Mouse (Mus musculus) heart, embryonic 13.5 days (tissue): ENCODE measurements at regions not wholly inside any gene's neighbourhood (a gene's known extent, or its start where the extent isn't known, plus 50 kb on each side); places are given as distances from the start of the nearest gene placed in this dataset.

Source experiments
- ATAC-seq: fragments of 200-750 bp; cut with Nextera tagmentation; 2 replicates; pipeline ENCODE4 v1.8.0; 2017; ENCODE audit warnings: moderate TSS enrichment; ENCODE audit not compliant: insufficient number of reproducible peaks, low FRiP score, low TSS enrichment; ENCODE audit errors: extremely low read depth
- H3K27ac ChIP-seq: fragments of 300-500 bp; sonication (generic); replicated peaks from 2 replicates; pipeline ENCODE4 v1.5.1; 2015; ENCODE audit warnings: moderate library complexity, mild to moderate bottlenecking, inconsistent platforms
- H3K27me3 ChIP-seq: fragments of 300-500 bp; sonication (generic); replicated peaks from 2 replicates; pipeline ENCODE4 v1.6.1; 2015; ENCODE audit warnings: mild to moderate bottlenecking, inconsistent platforms
- H3K36me3 ChIP-seq: fragments of 300-500 bp; sonication (generic); 2 replicates; pipeline ENCODE4 v1.6.1; 2015; ENCODE audit warnings: mild to moderate bottlenecking, inconsistent platforms
- H3K4me1 ChIP-seq: fragments of 300-500 bp; sonication (generic); 2 replicates; pipeline ENCODE4 v1.6.1; 2015; ENCODE audit warnings: inconsistent platforms
- H3K4me2 ChIP-seq: fragments of 300-500 bp; sonication (generic); 2 replicates; pipeline ENCODE4 v1.6.1; 2015; ENCODE audit warnings: inconsistent platforms, mild to moderate bottlenecking, moderate library complexity
- H3K4me3 ChIP-seq: fragments of 300-500 bp; sonication (generic); 2 replicates; pipeline ENCODE4 v1.5.1; 2015; ENCODE audit warnings: moderate library complexity, mild to moderate bottlenecking, inconsistent platforms
- H3K9ac ChIP-seq: fragments of 300-500 bp; sonication (generic); 2 replicates; pipeline ENCODE4 v1.6.1; 2015; ENCODE audit warnings: inconsistent platforms, mild to moderate bottlenecking, moderate library complexity
- H3K9me3 ChIP-seq: fragments of 300-500 bp; sonication (generic); 2 replicates; pipeline ENCODE4 v1.6.1; 2016; ENCODE audit warnings: inconsistent platforms
- WGBS: fragments of 180-500 bp; shearing (Covaris S2); methylation state at CpG from one replicate; pipeline ENCODE4 v1.1.7; 2015; ENCODE audit warnings: mixed read lengths; 5-methylcytosine and 5-hydroxymethylcytosine counted together

DNA sequence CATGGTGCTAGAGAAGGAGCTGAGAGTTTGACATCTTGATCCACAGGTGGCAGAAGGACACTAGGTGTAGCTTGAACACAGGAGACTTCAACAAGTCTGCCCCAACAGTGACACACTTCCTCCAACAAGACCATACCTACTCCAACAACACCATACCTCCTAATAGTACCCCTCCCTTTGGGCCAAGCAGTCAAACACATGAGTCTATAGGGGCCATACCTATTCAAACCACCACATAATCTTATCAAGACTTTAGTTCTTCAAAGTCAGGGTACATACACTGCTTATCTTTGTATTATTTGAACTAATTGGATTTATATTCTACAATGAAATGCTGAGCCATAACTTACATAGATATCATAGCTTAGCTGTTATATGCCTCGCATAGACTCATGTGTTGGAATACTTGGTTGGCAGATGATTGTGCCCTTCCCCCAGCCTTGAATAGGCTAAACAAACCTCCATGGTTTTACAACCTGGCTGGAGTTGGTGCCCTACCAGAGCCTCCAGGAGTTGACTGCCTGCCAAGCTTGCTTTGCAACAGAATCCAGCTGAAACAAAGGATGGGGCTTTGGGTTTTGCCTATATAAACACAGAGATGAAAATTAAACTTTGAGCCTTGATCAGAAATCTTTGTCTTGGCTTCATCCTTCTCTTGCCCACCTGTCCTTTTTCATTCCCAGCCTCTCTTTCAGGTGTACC is 103.2 kb downstream of the Gm9817 start:
- no peaks in the 10 kb centered on the region for H3K27me3 ChIP-seq
- 0 out of 2 replicates have a peak, but pooled peaks cover 3% of the 10 kb centered on the region for H3K4me1 ChIP-seq
- no peaks in the 10 kb centered on the region for H3K36me3 ChIP-seq
- no peaks in the 10 kb centered on the region for H3K9me3 ChIP-seq
- no peak overlapping the region for H3K4me2 ChIP-seq
- ATAC-seq = no peak
- no peak overlapping the region for H3K4me3 ChIP-seq
- no peak overlapping the region for H3K9ac ChIP-seq
- H3K27ac ChIP-seq = no peak overlapping the region
- 73% methylated on average over 1 of the region's 1 CpGs for WGBS

DNA sequence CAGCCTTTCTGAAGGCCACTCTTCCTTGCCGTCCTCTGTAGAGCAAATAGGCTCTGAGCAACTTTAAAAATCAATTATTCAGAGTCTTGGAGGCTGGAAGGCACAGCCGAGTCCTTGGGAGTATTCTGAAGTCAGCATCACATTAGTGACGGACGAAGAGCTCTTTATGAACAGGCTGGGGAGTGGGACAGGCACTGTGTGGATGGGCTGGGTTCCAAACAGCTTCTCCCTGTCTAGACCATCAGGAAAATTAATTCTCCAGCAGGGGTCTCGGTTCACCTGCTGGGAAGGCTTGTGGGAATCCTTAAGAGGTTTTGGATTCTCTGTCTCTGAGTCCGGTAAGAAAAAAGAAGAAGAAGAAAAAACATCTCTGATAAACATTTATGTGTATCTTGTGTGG is 110.9 kb downstream of the Gm9817 start:
- 60% methylated on average over 6 of the region's 6 CpGs for WGBS
- 0 out of 2 replicates have a peak, but pooled peaks cover 3% of the 10 kb centered on the region for H3K4me1 ChIP-seq
- H3K4me2 ChIP-seq = no peak overlapping the region
- no peak for ATAC-seq
- no peaks in the 10 kb centered on the region for H3K27me3 ChIP-seq
- no peak overlapping the region for H3K27ac ChIP-seq
- H3K36me3 ChIP-seq = no peaks in the 10 kb centered on the region
- no peak overlapping the region for H3K9ac ChIP-seq
- no peaks in the 10 kb centered on the region for H3K9me3 ChIP-seq
- H3K4me3 ChIP-seq = no peak overlapping the region

DNA sequence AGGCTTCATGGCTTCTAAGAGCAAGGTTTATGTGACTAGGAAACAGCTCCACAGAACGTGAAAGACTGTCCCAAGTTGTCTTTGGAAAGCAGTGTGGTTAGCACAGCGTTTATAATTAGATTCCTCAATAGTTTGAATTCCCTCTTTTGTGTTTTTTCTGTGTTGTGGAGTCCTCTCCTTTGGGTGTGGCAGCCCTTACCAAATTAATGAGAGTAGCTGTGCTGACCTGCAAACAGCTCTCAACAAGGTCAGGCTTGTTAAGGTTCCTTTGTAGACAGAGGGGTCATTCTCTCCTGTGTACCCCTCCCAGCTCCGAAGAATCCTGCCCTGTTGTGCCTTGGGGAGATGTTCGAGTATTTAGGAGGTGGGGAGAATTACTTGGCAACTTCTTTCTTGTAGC is 111.7 kb downstream of the Gm9817 start:
- no peak overlapping the region for H3K4me3 ChIP-seq
- ATAC-seq = no peak
- WGBS = 66% methylated on average over 4 of the region's 4 CpGs

DNA sequence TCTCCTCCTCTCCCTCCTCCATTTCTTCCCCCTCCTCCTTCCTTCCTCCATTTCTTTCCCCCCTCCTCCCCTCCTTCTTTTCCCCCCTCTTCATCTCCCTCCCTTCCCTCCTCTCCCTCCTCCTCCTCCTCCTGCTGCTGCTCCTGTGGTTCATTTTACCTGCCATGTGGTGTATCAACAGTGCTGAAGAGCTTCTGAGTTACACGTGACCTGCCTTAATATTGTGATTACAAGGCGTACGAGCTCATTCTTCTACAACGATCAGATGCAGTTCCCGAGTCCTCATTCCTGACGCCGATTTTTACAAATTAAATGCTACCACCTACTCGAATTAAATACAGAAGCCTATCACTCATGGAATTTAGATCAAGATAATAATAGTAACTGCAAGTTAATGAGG is 113.6 kb downstream of the Gm9817 start:
- Histone ChIP-seq H3K9me3 (no peaks in the 10 kb centered on the region), H3K27ac (no peak overlapping the region), H3K27me3 (no peaks in the 10 kb centered on the region), H3K4me3 (no peak overlapping the region), H3K4me1 (no peaks in the 10 kb centered on the region), H3K9ac (no peak overlapping the region), H3K4me2 (no peak overlapping the region), H3K36me3 (no peaks in the 10 kb centered on the region)
- no peak for ATAC-seq
- WGBS = 61% methylated on average over 8 of the region's 8 CpGs

More for the DNA sequence above, 111.7 kb downstream of the Gm9817 start:
- no peak overlapping the region for H3K27ac ChIP-seq
- H3K27me3 ChIP-seq = no peaks in the 10 kb centered on the region
- no peaks in the 10 kb centered on the region for H3K36me3 ChIP-seq
- no peak overlapping the region for H3K9ac ChIP-seq
- no peaks in the 10 kb centered on the region for H3K9me3 ChIP-seq
- H3K4me2 ChIP-seq = no peak overlapping the region
- H3K4me1 ChIP-seq = 0 out of 2 replicates have a peak, but pooled peaks cover 3% of the 10 kb centered on the region

DNA sequence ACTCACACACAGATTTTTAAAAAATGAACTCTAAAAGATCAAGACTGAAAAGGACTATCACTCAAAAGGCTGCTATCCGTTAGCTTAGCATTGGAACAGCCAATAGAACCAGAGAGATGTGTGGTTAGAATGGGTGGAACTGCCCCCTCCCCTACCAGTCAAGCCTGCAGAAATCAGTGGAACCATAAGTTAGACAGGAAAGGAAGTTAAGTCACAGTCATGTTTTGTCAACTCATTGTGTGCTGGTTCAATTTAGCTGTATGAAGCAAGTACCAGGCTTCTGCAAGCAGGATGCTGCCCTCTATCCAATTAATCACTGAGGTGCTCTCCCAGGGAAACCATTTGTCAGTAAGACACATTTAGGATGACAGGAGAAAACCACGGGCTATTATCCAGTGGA is 117.1 kb downstream of the Gm9817 start:
- ATAC-seq = no peak
- Histone ChIP-seq H3K4me1 (no peaks in the 10 kb centered on the region), H3K4me3 (no peak overlapping the region), H3K27me3 (no peaks in the 10 kb centered on the region), H3K36me3 (no peaks in the 10 kb centered on the region), H3K4me2 (no peak overlapping the region), H3K27ac (no peak overlapping the region), H3K9me3 (no peaks in the 10 kb centered on the region), H3K9ac (no peak overlapping the region)
- WGBS = 66% methylated on average over 2 of the region's 2 CpGs

DNA sequence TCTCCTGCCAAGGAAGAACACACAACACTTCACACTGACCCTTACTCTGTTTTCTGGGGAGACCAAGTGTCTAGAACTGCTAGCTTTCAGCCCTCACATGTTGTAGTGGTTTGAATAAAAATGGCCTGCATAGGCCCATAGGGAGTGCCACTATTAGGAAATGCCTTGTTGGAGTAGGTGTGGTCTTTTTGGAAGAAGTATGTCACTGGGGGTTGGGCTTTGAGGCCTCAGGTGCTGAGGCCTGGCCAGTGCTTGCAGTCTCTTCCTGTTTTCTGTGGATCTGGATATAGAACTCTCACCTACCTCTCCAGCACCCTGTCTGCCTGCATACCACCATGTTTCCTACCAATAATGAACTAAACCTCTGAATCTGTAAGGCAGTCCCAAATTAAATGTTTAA is 117.9 kb downstream of the Gm9817 start:
- H3K9ac ChIP-seq = no peak overlapping the region
- ATAC-seq = no peak
- H3K4me1 ChIP-seq = no peaks in the 10 kb centered on the region
- no peak overlapping the region for H3K4me2 ChIP-seq
- no peaks in the 10 kb centered on the region for H3K27me3 ChIP-seq
- no peak overlapping the region for H3K27ac ChIP-seq
- no peak overlapping the region for H3K4me3 ChIP-seq
- no peaks in the 10 kb centered on the region for H3K9me3 ChIP-seq
- no peaks in the 10 kb centered on the region for H3K36me3 ChIP-seq

DNA sequence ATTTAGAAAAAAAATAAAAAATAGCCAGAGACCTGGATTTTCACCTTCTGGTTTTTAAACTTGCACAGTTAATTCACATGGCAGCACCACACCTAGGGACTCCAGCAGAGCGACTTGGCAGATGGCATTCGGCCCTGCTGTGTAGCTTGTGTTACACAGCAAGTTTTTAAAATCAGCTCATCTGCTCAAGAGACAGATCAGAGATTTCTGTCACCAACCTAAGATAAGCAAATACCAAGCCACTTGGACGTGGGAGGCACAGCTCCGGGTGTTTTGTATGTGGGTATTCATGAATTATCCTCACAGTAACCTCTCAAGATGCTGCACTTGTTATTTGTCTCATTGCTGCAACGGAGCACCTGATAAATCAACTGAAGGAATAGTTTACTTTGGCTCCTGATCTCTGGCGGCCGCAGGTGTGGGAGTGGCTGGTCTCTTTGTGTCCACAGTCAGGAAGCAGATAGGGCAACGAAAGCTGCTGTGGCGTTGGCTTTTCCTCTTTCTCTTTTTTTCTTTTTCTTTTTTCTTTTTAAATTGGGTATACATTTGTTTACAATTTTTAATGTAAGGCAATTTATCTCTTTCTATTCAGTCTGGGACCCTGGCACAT is 122.1 kb downstream of the Gm9817 start:
- Histone ChIP-seq H3K27ac (no peak overlapping the region), H3K9me3 (no peaks in the 10 kb centered on the region), H3K36me3 (no peaks in the 10 kb centered on the region), H3K9ac (no peak overlapping the region), H3K27me3 (no peaks in the 10 kb centered on the region), H3K4me3 (no peak overlapping the region), H3K4me2 (no peak overlapping the region), H3K4me1 (no peaks in the 10 kb centered on the region)
- no peak for ATAC-seq
- WGBS = 53% methylated on average over 9 of the region's 9 CpGs

DNA sequence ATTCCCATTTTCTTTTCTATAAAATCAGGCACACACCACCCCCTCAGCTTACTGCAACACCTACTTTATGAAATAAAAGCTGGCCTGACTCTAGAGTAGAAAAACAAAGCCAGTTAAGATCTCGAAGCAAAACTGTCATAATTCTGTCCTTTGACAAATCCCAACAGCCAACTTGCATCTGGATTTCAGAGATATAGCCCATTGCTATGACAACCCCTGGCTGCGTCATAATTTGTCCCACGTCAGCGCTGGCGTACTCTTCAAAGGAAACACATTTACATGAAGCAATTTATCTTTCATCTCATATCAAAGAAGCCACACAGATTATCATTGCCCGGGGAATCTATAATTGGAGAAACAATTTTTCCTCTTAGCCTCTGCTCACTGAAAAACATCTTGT is 126.4 kb downstream of the Gm9817 start:
- ATAC-seq = no peak

DNA sequence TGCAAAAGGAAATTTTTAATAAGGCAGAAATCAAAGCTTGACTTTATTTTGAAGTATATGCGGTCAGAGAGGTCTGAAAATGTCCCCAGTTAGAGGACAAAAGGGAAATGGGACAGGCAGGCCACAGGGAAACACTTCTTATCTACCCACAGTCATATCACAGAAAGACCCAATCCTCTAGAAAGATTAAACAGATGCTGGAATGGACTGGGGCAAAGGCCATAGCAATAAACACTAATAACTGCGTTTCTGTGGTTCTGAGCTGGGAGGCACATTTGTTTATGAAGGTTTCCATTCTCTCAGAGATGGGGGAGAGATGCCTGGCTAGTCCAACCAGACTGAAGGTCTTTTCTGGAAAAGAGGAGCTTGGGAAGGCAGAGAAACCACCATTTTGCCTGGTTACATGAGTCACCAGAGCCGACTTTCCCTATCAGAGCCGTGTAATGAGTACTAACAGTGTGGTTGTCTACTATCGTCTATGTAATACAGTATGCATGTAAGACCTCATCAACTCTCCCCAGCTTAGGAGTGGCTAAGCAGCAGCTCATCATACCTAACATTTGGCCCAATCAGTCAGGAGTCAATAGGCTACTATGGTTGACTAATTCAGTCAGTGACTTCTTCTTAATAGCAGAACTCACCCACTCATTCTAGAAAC is 130.2 kb downstream of the Gm9817 start:
- H3K9me3 ChIP-seq = no peaks in the 10 kb centered on the region
- no peak overlapping the region for H3K27ac ChIP-seq
- WGBS = 66% methylated on average over 5 of the region's 5 CpGs
- no peaks in the 10 kb centered on the region for H3K27me3 ChIP-seq
- ATAC-seq = no peak
- no peaks in the 10 kb centered on the region for H3K36me3 ChIP-seq
- no peak overlapping the region for H3K9ac ChIP-seq
- no peak overlapping the region for H3K4me2 ChIP-seq
- no peaks in the 10 kb centered on the region for H3K4me1 ChIP-seq
- no peak overlapping the region for H3K4me3 ChIP-seq

More for the DNA sequence above, 126.4 kb downstream of the Gm9817 start:
- H3K27me3 ChIP-seq = no peaks in the 10 kb centered on the region
- H3K4me1 ChIP-seq = no peaks in the 10 kb centered on the region
- no peaks in the 10 kb centered on the region for H3K36me3 ChIP-seq
- 68% methylated on average over 6 of the region's 6 CpGs for WGBS
- H3K9ac ChIP-seq = no peak overlapping the region
- H3K9me3 ChIP-seq = no peaks in the 10 kb centered on the region
- no peak overlapping the region for H3K4me2 ChIP-seq
- no peak overlapping the region for H3K27ac ChIP-seq
- no peak overlapping the region for H3K4me3 ChIP-seq

DNA sequence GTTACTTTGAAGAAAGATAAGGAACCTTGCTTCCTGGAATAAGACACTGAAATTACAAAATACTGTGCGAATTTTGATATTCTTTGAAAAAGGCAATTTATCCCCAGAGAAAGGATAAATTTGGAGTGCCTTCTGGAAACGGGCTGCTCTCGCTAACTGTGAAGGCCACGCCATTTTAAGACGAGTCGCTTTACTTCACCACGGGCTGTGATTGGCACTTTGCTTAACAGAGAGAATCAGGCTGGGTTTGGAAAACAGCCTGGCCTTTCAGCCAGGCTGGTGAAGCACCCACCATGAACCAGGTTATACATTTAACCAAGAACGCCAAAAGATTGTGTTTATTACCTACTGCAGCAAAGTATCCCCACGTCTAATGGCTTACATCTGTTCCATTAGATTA is 132.7 kb downstream of the Gm9817 start:
- H3K27me3 ChIP-seq = no peaks in the 10 kb centered on the region
- no peak overlapping the region for H3K9ac ChIP-seq
- H3K4me1 ChIP-seq = no peaks in the 10 kb centered on the region
- no peak for ATAC-seq
- no peaks in the 10 kb centered on the region for H3K36me3 ChIP-seq
- no peak overlapping the region for H3K4me3 ChIP-seq
- no peaks in the 10 kb centered on the region for H3K9me3 ChIP-seq
- H3K4me2 ChIP-seq = no peak overlapping the region
- WGBS = 75% methylated on average over 9 of the region's 9 CpGs
- H3K27ac ChIP-seq = no peak overlapping the region

DNA sequence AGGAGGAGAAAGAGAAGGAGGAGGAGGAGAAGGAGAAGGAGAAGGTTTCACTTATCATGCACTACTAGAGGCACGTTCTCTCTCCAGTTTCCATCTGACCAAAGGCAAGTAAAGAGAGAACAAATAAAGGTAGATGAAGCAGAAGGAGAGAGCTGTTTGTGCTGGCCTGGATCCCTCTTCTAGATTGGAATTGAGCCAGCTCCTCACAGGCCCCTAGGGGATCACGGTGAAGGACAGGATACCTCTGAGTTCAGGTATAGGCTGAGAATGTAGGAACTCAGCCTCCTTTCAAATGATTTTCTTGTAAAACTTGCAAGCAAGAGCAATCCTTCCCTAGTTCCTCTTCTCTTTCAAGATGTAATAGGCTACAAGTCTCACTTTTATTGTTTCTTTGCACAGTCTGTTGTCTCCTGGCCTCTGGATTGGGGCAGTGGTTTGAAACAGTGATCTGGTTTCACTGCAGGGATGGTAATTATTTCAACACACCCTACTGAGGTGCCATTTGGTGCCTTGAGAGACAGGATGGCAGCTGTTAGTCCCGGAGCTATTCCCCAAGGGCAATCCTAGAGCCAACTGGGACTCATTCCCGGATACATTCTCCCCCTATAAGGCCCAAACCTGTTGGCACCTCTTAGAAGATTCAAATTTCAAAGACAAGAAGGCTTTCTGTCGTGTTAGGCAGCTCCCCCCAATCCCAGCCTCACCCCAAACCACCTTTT is 134.8 kb downstream of the Gm9817 start:
- Histone ChIP-seq H3K9ac (no peak overlapping the region), H3K9me3 (no peaks in the 10 kb centered on the region), H3K4me2 (no peak overlapping the region), H3K4me3 (no peak overlapping the region), H3K27ac (no peak overlapping the region), H3K27me3 (no peaks in the 10 kb centered on the region), H3K4me1 (no peaks in the 10 kb centered on the region), H3K36me3 (no peaks in the 10 kb centered on the region)
- WGBS = 29% methylated on average over 5 of the region's 5 CpGs
- no peak for ATAC-seq
